Mouse (Mus musculus) hindbrain, embryonic 14.5 days (tissue): ENCODE results near the gene Plekhj1. TPM values are rescaled to one million over a fixed set of nuclear protein-coding genes. Genes with fewer than 3 reads are reported as not detected.
"Not testable (repeated sequence)": the region's sequence is repeated elsewhere in the genome, so short reads cannot be mapped to it uniquely, and the experiment has no call there.

Source experiments
- ATAC-seq: fragments of 200-750 bp; cut with Nextera tagmentation; 2 replicates; pipeline ENCODE4 v1.8.0; 2017; ENCODE audit warnings: moderate number of reproducible peaks, mild to moderate bottlenecking, moderate TSS enrichment, moderate library complexity; ENCODE audit not compliant: low FRiP score
- DNase-seq: peaks from one replicate; pipeline ENCODE4 v3.0.0-alpha.2; 2015; ENCODE audit warnings: low spot score
- H3K27ac ChIP-seq: fragments of 300-500 bp; sonication (generic); 2 replicates; pipeline ENCODE4 v1.5.1; 2014; ENCODE audit warnings: mild to moderate bottlenecking, moderate library complexity
- H3K27me3 ChIP-seq: fragments of 300-500 bp; sonication (generic); 2 replicates; pipeline ENCODE4 v1.6.1; 2014; ENCODE audit warnings: mild to moderate bottlenecking, low read length, mixed read lengths; ENCODE audit not compliant: control insufficient read depth, insufficient read depth
- H3K36me3 ChIP-seq: fragments of 300-500 bp; sonication (generic); replicated peaks from 2 replicates; pipeline ENCODE4 v1.6.1; 2014; ENCODE audit not compliant: control insufficient read depth, insufficient read depth
- H3K4me1 ChIP-seq: fragments of 300-500 bp; sonication (generic); replicated peaks from 2 replicates; pipeline ENCODE4 v1.6.1; 2014; ENCODE audit warnings: antibody characterized with exemption, low read length, mixed read lengths; ENCODE audit not compliant: control insufficient read depth, insufficient read depth
- H3K4me2 ChIP-seq: fragments of 300-500 bp; sonication (generic); replicated peaks from 2 replicates; pipeline ENCODE4 v1.6.1; 2014; ENCODE audit warnings: mild to moderate bottlenecking, moderate library complexity
- H3K4me3 ChIP-seq: fragments of 300-500 bp; sonication (generic); replicated peaks from 2 replicates; pipeline ENCODE4 v1.5.1; 2014; ENCODE audit warnings: mild to moderate bottlenecking, low read length
- H3K9ac ChIP-seq: fragments of 300-500 bp; sonication (generic); 2 replicates; pipeline ENCODE4 v1.6.1; 2014
- H3K9me3 ChIP-seq: fragments of 300-500 bp; sonication (generic); 2 replicates; pipeline ENCODE4 v1.6.1; 2016; ENCODE audit warnings: low read length; ENCODE audit not compliant: control insufficient read depth
- WGBS: fragments of 180-500 bp; shearing (Covaris S2); extraction: QIAGEN DNeasy Blood & Tissue Kit; methylation state at CpG from one replicate; pipeline ENCODE4 v1.1.7; 2014; 5-methylcytosine and 5-hydroxymethylcytosine counted together
- polyA plus RNA-seq: library from polyadenylated mRNA; unstranded; fragments of >200 nt; fragmentation: Nextera tagmentation; extraction: Ambion mirVana; gene quantifications from 2 replicates; pipeline ENCODE4 v1.2.1, GENCODE M21; 2014

Plekhj1 gene
- polyA plus RNA-seq, 1 experiment from 2014 or later = 123 TPM

DNA sequence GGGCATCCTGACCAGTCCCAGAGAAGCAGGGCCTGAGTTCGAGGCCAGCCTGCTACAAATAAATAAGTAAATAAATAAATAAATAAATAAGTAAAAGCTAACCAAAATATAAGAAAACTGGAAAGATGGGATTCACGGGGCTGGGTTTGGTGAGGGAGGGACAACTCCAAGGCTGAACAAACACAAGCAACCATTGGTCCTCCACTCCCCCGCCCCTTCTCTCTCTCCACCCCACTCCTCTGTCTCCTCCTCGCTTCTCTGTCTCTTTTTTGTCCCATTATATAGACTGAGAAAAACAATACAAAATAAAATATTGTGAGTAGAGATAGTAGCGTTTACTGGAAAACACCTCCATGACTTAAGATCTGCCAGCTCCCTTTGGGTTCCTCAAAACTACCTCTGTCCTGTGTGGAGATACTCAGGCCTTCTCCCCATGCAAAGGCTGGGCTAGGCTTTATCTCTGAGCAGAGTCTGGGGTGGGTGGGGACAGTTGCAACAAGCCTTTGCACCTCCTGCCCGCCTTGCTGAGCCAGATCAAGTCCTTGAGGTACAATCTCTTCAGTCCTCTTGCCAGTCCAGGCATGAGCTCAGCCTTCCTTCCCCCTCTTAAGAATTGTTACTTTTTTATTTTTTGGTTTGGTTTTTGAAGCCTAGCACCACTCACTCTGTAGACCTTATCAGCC lies 20.3 kb upstream of the Plekhj1 start:
- WGBS = 58% methylated on average over 6 of the region's 6 CpGs
- Histone ChIP-seq H3K9ac (no peak overlapping the region), H3K4me2 (no peak overlapping the region), H3K9me3 (no peaks in the 10 kb centered on the region), H3K27ac (no peak overlapping the region), H3K4me3 (no peak overlapping the region), H3K36me3 (no peaks in the 10 kb centered on the region), H3K4me1 (no peaks in the 10 kb centered on the region), H3K27me3 (no peaks in the 10 kb centered on the region)
- DNase-seq = no peak
- ATAC-seq = no peak

- not testable (repeated sequence) for DNase-seq, H3K4me2 ChIP-seq, H3K27me3 ChIP-seq, ATAC-seq, H3K4me1 ChIP-seq, H3K36me3 ChIP-seq, H3K9me3 ChIP-seq, H3K9ac ChIP-seq, H3K4me3 ChIP-seq, H3K27ac ChIP-seq
- WGBS = 82% methylated on average over 7 of the region's 7 CpGs
Observed at GRCm38 (mm10) chr10:80817955-80818354, 19.5 kb upstream of the Plekhj1 start.

DNA sequence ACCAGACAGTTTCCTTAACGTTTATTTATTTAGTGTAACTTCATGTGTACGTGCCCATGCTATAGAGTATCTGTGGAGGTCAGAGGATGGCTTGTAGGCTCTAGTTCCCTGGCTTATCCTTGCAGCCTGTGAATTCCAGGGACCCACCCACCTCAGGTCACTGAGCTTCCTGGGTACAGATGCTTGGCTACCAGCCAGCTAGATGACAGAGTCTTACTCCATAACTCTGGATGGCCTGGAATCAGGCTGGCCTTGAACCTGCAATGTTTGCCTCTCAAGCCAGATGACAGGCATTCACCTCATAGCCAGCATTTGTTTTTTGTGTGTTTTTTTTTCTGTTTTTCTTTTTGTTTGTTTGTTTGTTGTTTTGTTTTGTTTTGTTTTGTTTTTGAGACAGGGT lies 18.7 kb upstream of the Plekhj1 start:
- H3K27me3 ChIP-seq = no peaks in the 10 kb centered on the region
- H3K36me3 ChIP-seq = no peaks in the 10 kb centered on the region
- no peak overlapping the region for H3K4me2 ChIP-seq
- no peak overlapping the region for H3K4me3 ChIP-seq
- WGBS = 80% methylated on average over 2 of the region's 2 CpGs
- no peak for DNase-seq
- ATAC-seq = no peak
- no peak overlapping the region for H3K9ac ChIP-seq
- no peaks in the 10 kb centered on the region for H3K9me3 ChIP-seq
- H3K4me1 ChIP-seq = no peaks in the 10 kb centered on the region
- H3K27ac ChIP-seq = no peak overlapping the region

DNA sequence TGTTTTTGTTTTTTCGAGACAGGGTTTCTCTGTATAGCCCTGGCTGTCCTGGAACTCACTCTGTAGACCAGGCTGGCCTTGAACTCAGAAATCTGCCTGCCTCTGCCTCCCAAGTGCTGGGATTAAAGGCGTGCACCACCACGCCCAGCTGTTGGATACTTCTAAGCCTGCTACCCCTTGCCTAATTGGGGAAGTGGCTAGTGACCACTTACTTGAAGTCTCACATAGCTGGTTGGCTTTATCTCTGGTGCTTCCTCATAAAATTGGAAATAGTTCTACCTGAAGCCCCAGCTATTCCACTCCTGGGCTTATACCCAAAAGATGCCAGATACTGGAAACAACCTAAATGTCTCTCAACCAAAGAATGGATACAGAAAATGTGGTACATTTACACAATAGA lies 17.9 kb upstream of the Plekhj1 start:
- not testable (repeated sequence) for ATAC-seq, H3K9ac ChIP-seq, H3K27ac ChIP-seq, H3K4me1 ChIP-seq, H3K27me3 ChIP-seq, H3K4me3 ChIP-seq, H3K36me3 ChIP-seq, DNase-seq, H3K4me2 ChIP-seq, H3K9me3 ChIP-seq
- WGBS = 82% methylated on average over 3 of the region's 3 CpGs

- no peak for ATAC-seq
- Histone ChIP-seq H3K9ac (no peak overlapping the region), H3K4me1 (no peaks in the 10 kb centered on the region), H3K4me2 (no peak overlapping the region), H3K27ac (no peak overlapping the region), H3K27me3 (peaks cover 7% of the 10 kb centered on the region), H3K4me3 (no peak overlapping the region), H3K9me3 (no peaks in the 10 kb centered on the region), H3K36me3 (no peaks in the 10 kb centered on the region)
- WGBS = 59% methylated on average over 7 of the region's 7 CpGs
- DNase-seq = no peak
Observed at GRCm38 (mm10) chr10:80814800-80815199, 16.4 kb upstream of the Plekhj1 start.

GRCm38 (mm10) chr10:80813366-80813765 lies 14.9 kb upstream of the Plekhj1 start, which contains the start of gene Jsrp1:
Jsrp1 (minus strand) TSS chr10:80813498.
- no peaks in the 10 kb centered on the region for H3K9me3 ChIP-seq
- no peak within 1 kb of the TSS for H3K9ac ChIP-seq
- H3K27me3 ChIP-seq = peaks cover 18% of the 10 kb centered on the region
- WGBS = 78% methylated on average over 4 of the region's 4 CpGs
- DNase-seq (no peak), ATAC-seq (no peak)
- no peak within 1 kb of the TSS for H3K27ac ChIP-seq
- H3K36me3 ChIP-seq = no peaks in the 10 kb centered on the region
- H3K4me3 ChIP-seq = no peak within 1 kb of the TSS
- no peaks in the 10 kb centered on the region; the same call in 1 of the 2 replicates for H3K4me1 ChIP-seq
- no peak within 1 kb of the TSS for H3K4me2 ChIP-seq

DNA sequence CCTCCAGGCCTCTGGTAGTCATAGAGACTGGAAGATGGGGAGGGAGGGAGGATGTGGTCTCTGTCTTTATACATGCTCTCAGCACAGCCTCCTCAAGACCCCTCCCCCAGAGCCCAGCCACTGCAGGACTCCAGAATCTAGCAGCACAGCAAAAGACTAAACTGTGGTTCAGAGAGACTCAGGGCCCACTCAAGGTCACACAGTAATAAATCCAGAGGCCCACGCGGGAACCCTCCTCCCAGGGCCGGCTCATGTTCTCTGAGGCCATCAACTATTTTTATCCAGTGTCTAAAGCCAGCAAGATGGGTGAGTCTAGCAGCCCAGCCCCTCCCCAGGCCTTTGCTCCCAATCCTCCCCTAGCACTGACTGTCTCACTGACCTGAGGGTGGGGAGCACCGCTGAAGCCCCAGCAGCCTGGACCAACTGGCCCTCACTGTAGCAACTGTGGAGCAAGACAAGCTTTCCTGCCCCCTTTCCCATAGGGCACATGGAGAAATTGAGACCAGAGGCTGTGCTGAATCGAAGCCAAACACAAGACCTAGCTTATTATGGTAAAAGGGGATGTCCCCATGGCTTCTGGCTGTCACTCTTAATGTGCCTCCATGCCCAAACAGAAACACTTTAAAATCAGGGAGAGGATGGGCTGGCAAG lies 14.1 kb upstream of the Plekhj1 start:
- no peak overlapping the region for H3K4me3 ChIP-seq
- no peaks in the 10 kb centered on the region for H3K36me3 ChIP-seq
- H3K9me3 ChIP-seq = no peaks in the 10 kb centered on the region
- H3K9ac ChIP-seq = no peak overlapping the region
- no peak overlapping the region for H3K4me2 ChIP-seq
- H3K4me1 ChIP-seq = peaks cover 7% of the 10 kb centered on the region
- H3K27me3 ChIP-seq = peaks cover 18% of the 10 kb centered on the region
- H3K27ac ChIP-seq = no peak overlapping the region
- no peak for DNase-seq
- ATAC-seq = no peak
- 63% methylated on average over 5 of the region's 5 CpGs for WGBS

- Histone ChIP-seq H3K9ac (no peak overlapping the region), H3K4me2 (no peak overlapping the region; the same call in 1 of the 2 replicates), H3K9me3 (no peaks in the 10 kb centered on the region), H3K36me3 (peaks cover 4% of the 10 kb centered on the region), H3K4me1 (peaks cover 16% of the 10 kb centered on the region), H3K4me3 (no peak overlapping the region), H3K27ac (no peak overlapping the region), H3K27me3 (peaks cover 18% of the 10 kb centered on the region)
- DNase-seq = no peak
- 3% methylated on average over 20 of the region's 20 CpGs for WGBS
- ATAC-seq = no peak
Observed at GRCm38 (mm10) chr10:80810084-80810483, 11.7 kb upstream of the Plekhj1 start.

- H3K36me3 ChIP-seq = peaks cover 14% of the 10 kb centered on the region
- 4% methylated on average over 17 of the region's 18 CpGs for WGBS
- DNase-seq (no peak), ATAC-seq (no peak)
- H3K9me3 ChIP-seq = no peaks in the 10 kb centered on the region
- H3K4me1 ChIP-seq = peaks cover 16% of the 10 kb centered on the region
- peak overlapping the region; percentile 23 for H3K4me2 ChIP-seq
- no peak overlapping the region for H3K27ac ChIP-seq
- peaks cover 18% of the 10 kb centered on the region for H3K27me3 ChIP-seq
- H3K9ac ChIP-seq = peak overlapping the region; percentile 0; the same call in 1 of the 2 replicates
- H3K4me3 ChIP-seq = 0 out of 2 replicates have a peak overlapping the region, but pooled peaks have one; percentile 1
Observed at GRCm38 (mm10) chr10:80808985-80809632, 10.7 kb upstream of the Plekhj1 start.
